Mouse (Mus musculus): ENCODE results near the gene Tmem206. TPM values are rescaled to one million over a fixed set of nuclear protein-coding genes. Genes with fewer than 3 reads are reported as not detected.
A peak's percentile ranks its signal among the peaks of the same experiment; 100 is the strongest.

The Tmem206 gene
- polyA plus RNA-seq, 1 experiment from 2014 or later = 18.3 TPM

GRCm38 (mm10) chr1:191391311-191391710 lies 65.6 kb downstream of the Tmem206 start:
- H3K9me3 ChIP-seq = no peaks in the 10 kb centered on the region
- H3K27ac ChIP-seq = no peak overlapping the region
- H3K9ac ChIP-seq = no peak overlapping the region
- no peaks in the 10 kb centered on the region for H3K36me3 ChIP-seq
- peaks cover 7% of the 10 kb centered on the region for H3K4me1 ChIP-seq
- WGBS = 21% methylated on average over 3 of the region's 3 CpGs
- H3K4me2 ChIP-seq = no peak overlapping the region
- no peak for ATAC-seq (ENCODE audit: insufficient number of reproducible peaks, insufficient read depth, low FRiP score, low TSS enrichment, low read depth)
- no peaks in the 10 kb centered on the region for H3K27me3 ChIP-seq
- no peak overlapping the region for H3K4me3 ChIP-seq

GRCm38 (mm10) chr1:191393536-191393935 lies 67.8 kb downstream of the Tmem206 start:
- no peak overlapping the region for H3K4me3 ChIP-seq
- H3K9ac ChIP-seq = no peak overlapping the region
- ATAC-seq (ENCODE audit: insufficient number of reproducible peaks, insufficient read depth, low FRiP score, low TSS enrichment, low read depth) = no peak
- H3K27ac ChIP-seq = no peak overlapping the region
- H3K27me3 ChIP-seq = no peaks in the 10 kb centered on the region
- no peaks in the 10 kb centered on the region for H3K9me3 ChIP-seq
- 74% methylated on average over 3 of the region's 3 CpGs for WGBS
- H3K36me3 ChIP-seq = no peaks in the 10 kb centered on the region
- no peak overlapping the region for H3K4me2 ChIP-seq
- peaks cover 7% of the 10 kb centered on the region for H3K4me1 ChIP-seq

GRCm38 (mm10) chr1:191394126-191394525 lies 68.4 kb downstream of the Tmem206 start:
- ATAC-seq (ENCODE audit: insufficient number of reproducible peaks, insufficient read depth, low FRiP score, low TSS enrichment, low read depth) = no peak
- Histone ChIP-seq H3K27ac (no peak overlapping the region), H3K27me3 (no peaks in the 10 kb centered on the region), H3K4me3 (no peak overlapping the region), H3K9ac (no peak overlapping the region), H3K9me3 (no peaks in the 10 kb centered on the region), H3K4me2 (peak overlapping the region; percentile 79), H3K36me3 (no peaks in the 10 kb centered on the region), H3K4me1 (peaks cover 7% of the 10 kb centered on the region)
- 24% methylated on average over 2 of the region's 2 CpGs for WGBS

GRCm38 (mm10) chr1:191395200-191395599 lies 69.5 kb downstream of the Tmem206 start:
- Histone ChIP-seq H3K4me3 (peak overlapping the region; percentile 88), H3K4me1 (peaks cover 7% of the 10 kb centered on the region), H3K27me3 (no peaks in the 10 kb centered on the region), H3K36me3 (no peaks in the 10 kb centered on the region), H3K9me3 (no peaks in the 10 kb centered on the region), H3K9ac (peak overlapping the region; percentile 54; the same call in 1 of the 2 replicates), H3K4me2 (peak overlapping the region; percentile 79), H3K27ac (no peak overlapping the region)
- no peak for ATAC-seq (ENCODE audit: insufficient number of reproducible peaks, insufficient read depth, low FRiP score, low TSS enrichment, low read depth)
- 21% methylated on average over 1 of the region's 1 CpGs for WGBS

GRCm38 (mm10) chr1:191395871-191396433 lies 70.2 kb downstream of the Tmem206 start:
- Histone ChIP-seq H3K4me3 (peak overlapping the region; percentile 88), H3K4me2 (peak overlapping the region; percentile 79), H3K4me1 (peaks cover 7% of the 10 kb centered on the region), H3K27me3 (no peaks in the 10 kb centered on the region), H3K9me3 (no peaks in the 10 kb centered on the region), H3K9ac (peak overlapping the region; percentile 91), H3K36me3 (no peaks in the 10 kb centered on the region), H3K27ac (peak overlapping the region; percentile 96)
- under 1% methylated on average over 43 of the region's 43 CpGs for WGBS
- no peak for ATAC-seq (ENCODE audit: insufficient number of reproducible peaks, insufficient read depth, low FRiP score, low TSS enrichment, low read depth)

GRCm38 (mm10) chr1:191396446-191396845 lies 70.7 kb downstream of the Tmem206 start:
- ATAC-seq (ENCODE audit: insufficient number of reproducible peaks, insufficient read depth, low FRiP score, low TSS enrichment, low read depth) = peak; percentile 20; the same call in 1 of the 2 replicates
- under 1% methylated on average over 74 of the region's 74 CpGs for WGBS
- peak overlapping the region; percentile 79 for H3K4me2 ChIP-seq
- H3K27me3 ChIP-seq = no peaks in the 10 kb centered on the region
- peak overlapping the region; percentile 91 for H3K9ac ChIP-seq
- H3K4me1 ChIP-seq = peaks cover 7% of the 10 kb centered on the region
- no peaks in the 10 kb centered on the region for H3K36me3 ChIP-seq
- no peaks in the 10 kb centered on the region for H3K9me3 ChIP-seq
- H3K4me3 ChIP-seq = peak overlapping the region; percentile 88
- H3K27ac ChIP-seq = peak overlapping the region; percentile 96

- Histone ChIP-seq H3K9ac (peak overlapping the region; percentile 91), H3K27ac (peak overlapping the region; percentile 96), H3K4me2 (peak overlapping the region; percentile 79), H3K4me3 (peak overlapping the region; percentile 88), H3K4me1 (peaks cover 4% of the 10 kb centered on the region), H3K36me3 (no peaks in the 10 kb centered on the region), H3K27me3 (no peaks in the 10 kb centered on the region), H3K9me3 (no peaks in the 10 kb centered on the region)
- ATAC-seq (ENCODE audit: insufficient number of reproducible peaks, insufficient read depth, low FRiP score, low TSS enrichment, low read depth) = peak; percentile 97
- WGBS = under 1% methylated on average over 81 of the region's 82 CpGs
These were observed 71.5 kb downstream of the Tmem206 start for GRCm38 (mm10) chr1:191396897-191397849.

Other genes starting within 250 kb of the Tmem206 start
- gene Batf3, start 228.1 kb upstream of the Tmem206 start, polyA plus RNA-seq (2015; fragmentation: Nextera tagmentation; extraction: Ambion mirVana) = 10.8 and 12.3 TPM in 2 replicates
- gene Fam71a, start 161.1 kb upstream of the Tmem206 start, polyA plus RNA-seq (2015; fragmentation: Nextera tagmentation; extraction: Ambion mirVana) = not detected in 2 replicates
- gene Atf3, start 107.9 kb upstream of the Tmem206 start, polyA plus RNA-seq (2015; fragmentation: Nextera tagmentation; extraction: Ambion mirVana) = 2.6 and 2.9 TPM in 2 replicates
- 88.3 and 94.7 TPM in 2 replicates for gene Nenf, start 7.7 kb upstream of the Tmem206 start, polyA plus RNA-seq (2015; fragmentation: Nextera tagmentation; extraction: Ambion mirVana)
- 14.4 and 18.6 TPM in 2 replicates for gene Ppp2r5a, start 77.4 kb downstream of the Tmem206 start, polyA plus RNA-seq (2015; fragmentation: Nextera tagmentation; extraction: Ambion mirVana)
- gene Dtl, start 249.6 kb downstream of the Tmem206 start, polyA plus RNA-seq (2015; fragmentation: Nextera tagmentation; extraction: Ambion mirVana) = 60.5 and 64.2 TPM in 2 replicates
- 66.0 and 66.2 TPM in 2 replicates for gene Ints7, start 249.7 kb downstream of the Tmem206 start, polyA plus RNA-seq (2015; fragmentation: Nextera tagmentation; extraction: Ambion mirVana)